Mouse (Mus musculus) macrophage (primary cell): ENCODE data around the gene Cdk5r2. TPM values are rescaled to one million over a fixed set of nuclear protein-coding genes. Genes with fewer than 3 reads are reported as not detected.

Experiments used
- H3K27ac ChIP-seq: fragments of 350-480 bp; formaldehyde crosslinking; 2 replicates; pipeline ENCODE4 v1.9.0; 2021
- H3K36me3 ChIP-seq: fragments of 350-480 bp; formaldehyde crosslinking; 2 replicates; pipeline ENCODE4 v1.9.0; 2021; ENCODE audit errors: inconsistent target
- H3K4me3 ChIP-seq: fragments of 350-480 bp; formaldehyde crosslinking; 2 replicates; pipeline ENCODE4 v1.9.0; 2021; ENCODE audit errors: inconsistent target
- H3K79me2 ChIP-seq: fragments of 350-480 bp; formaldehyde crosslinking; 2 replicates; pipeline ENCODE4 v1.9.0; 2021; ENCODE audit errors: inconsistent target
- WGBS: methylation state at CpG from one replicate; pipeline ENCODE4 v1.1.7; 2026; ENCODE audit warnings: inconsistent platforms; ENCODE audit not compliant: missing documents; 5-methylcytosine and 5-hydroxymethylcytosine counted together
- polyA plus RNA-seq: library from polyadenylated mRNA; stranded (reverse); fragments of 250-400 nt; gene quantifications from 3 replicates; pipeline ENCODE4 v1.2.4, GENCODE M21; 2018; ENCODE audit warnings: inconsistent platforms

Gene Cdk5r2
- polyA plus RNA-seq, 1 experiment from 2014 or later: not detected

DNA sequence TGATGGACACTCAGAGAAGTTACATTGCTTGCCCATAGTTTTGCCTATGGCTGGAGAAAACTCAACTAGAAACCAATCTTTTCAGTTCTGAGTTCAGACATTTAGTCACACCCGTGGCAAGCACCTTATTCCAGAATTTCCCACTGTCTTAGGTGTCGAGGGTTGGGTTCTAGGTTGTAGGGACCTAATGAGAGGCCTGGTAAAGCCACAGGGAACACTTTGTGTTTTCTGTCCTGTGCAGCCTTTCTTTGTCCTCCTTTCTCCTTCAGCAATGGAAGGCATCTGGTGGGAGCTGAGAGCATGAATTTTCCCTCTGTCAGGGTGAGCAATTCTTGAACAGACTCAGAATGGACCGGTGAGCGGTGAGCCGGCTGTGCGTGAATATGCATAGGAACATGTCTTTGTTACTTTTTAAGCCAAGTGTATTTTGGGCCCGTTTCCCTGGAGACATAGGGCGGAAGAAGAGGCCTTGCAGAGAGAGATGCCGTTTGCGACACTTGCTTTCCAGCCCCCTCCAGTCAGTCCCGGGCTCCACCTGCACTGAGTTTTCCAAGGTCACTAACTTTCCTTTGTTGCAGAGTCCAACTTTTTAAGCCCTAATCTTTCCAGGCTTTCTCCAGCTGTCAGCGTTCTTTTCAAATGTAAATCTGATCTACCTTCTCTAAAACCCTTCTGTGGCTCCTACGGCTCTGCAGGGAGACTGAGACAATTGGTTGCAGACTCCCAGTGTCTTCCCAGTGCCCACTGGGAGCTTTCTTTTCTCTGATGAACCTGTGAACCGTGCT, 30.0 kb upstream of the Cdk5r2 start:
- WGBS: 70% methylated on average over 14 of the region's 14 CpGs

GRCm38 (mm10) chr1:74830061-74830460, 24.7 kb upstream of the Cdk5r2 start:
- WGBS: 47% methylated on average over 9 of the region's 9 CpGs
- no peak overlapping the region for H3K4me3 ChIP-seq
- no peaks in the 10 kb centered on the region for H3K79me2 ChIP-seq
- no peaks in the 10 kb centered on the region for H3K36me3 ChIP-seq
- no peak overlapping the region for H3K27ac ChIP-seq

More for the DNA sequence above, 30.0 kb upstream of the Cdk5r2 start:
- Histone ChIP-seq H3K36me3 (no peaks in the 10 kb centered on the region), H3K4me3 (no peak overlapping the region), H3K27ac (no peak overlapping the region), H3K79me2 (no peaks in the 10 kb centered on the region)

- no peak overlapping the region for H3K4me3 ChIP-seq
- WGBS: 96% methylated on average over 3 of the region's 3 CpGs
- no peaks in the 10 kb centered on the region for H3K79me2 ChIP-seq
- no peaks in the 10 kb centered on the region for H3K36me3 ChIP-seq
- no peak overlapping the region for H3K27ac ChIP-seq
Measured at GRCm38 (mm10) chr1:74833255-74833654, 21.5 kb upstream of the Cdk5r2 start.

DNA sequence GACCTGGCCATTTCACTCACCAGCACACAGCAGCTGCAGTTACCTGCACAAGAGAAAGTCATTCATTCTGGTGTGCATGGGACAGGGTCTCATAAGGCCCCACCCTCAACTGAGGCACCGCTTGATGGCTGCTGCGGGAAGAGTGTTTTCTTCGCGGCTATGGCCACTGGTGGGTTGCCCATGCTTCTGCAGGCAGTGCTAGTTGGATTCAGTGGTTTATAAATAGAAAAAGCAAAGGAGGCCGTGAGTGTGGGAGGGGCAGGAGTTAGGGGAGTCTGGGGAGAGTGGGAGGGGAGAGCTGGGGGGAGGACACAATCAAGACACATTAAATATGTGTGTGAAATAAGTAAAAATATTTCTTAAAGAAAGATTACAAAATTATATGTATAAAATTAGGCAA, 11.6 kb upstream of the Cdk5r2 start:
- 85% methylated on average over 5 of the region's 5 CpGs for WGBS
- H3K36me3 ChIP-seq: no peaks in the 10 kb centered on the region
- no peak overlapping the region for H3K27ac ChIP-seq
- no peak overlapping the region for H3K4me3 ChIP-seq
- H3K79me2 ChIP-seq: no peaks in the 10 kb centered on the region

GRCm38 (mm10) chr1:74846341-74846740, 8.4 kb upstream of the Cdk5r2 start:
- no peaks in the 10 kb centered on the region for H3K36me3 ChIP-seq
- 27% methylated on average over 9 of the region's 9 CpGs for WGBS
- H3K4me3 ChIP-seq: no peak overlapping the region
- no peaks in the 10 kb centered on the region for H3K79me2 ChIP-seq
- no peak overlapping the region for H3K27ac ChIP-seq

DNA sequence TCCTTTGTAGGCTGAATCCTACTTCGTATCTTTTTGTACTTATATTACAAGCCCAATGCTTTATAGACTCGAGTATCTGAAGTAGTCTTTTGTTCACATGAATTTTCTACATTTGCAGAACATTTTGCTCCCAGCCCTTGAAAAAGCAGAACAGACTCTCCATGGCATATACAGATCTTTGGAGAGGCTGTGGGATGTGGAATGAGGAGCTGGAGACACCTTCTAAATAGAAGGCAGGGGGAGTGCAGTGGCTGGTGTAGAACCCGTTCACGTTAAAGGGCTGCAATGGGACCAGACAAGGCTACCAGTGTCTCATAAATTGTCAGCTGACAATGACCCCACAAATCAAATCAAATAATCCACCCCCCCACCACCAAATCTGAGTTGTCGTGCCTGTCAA, 5.8 kb upstream of the Cdk5r2 start:
- WGBS: 51% methylated on average over 5 of the region's 5 CpGs
- Histone ChIP-seq H3K36me3 (no peaks in the 10 kb centered on the region), H3K79me2 (no peaks in the 10 kb centered on the region), H3K4me3 (no peak overlapping the region), H3K27ac (no peak overlapping the region)

DNA sequence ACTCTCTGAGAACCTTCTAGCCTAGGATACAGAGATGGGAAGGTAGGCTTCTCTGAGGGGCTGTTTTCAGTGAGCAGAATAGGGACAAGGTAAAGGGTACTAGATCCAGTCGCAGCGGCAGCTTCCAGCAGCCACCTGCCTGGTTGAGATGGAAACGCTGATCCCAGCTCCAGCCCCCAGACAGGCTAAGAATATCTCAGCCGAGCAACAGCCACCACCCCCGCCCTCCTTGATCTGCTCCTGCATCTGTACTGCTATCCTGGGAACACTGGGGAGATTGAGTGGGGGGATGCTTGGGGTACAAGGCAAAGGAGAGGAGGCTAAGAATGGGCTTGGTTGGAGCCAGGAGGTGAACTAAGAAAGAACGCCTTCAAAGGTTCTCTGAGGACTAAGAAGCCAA, 4.5 kb upstream of the Cdk5r2 start:
- Histone ChIP-seq H3K27ac (no peak overlapping the region), H3K79me2 (no peaks in the 10 kb centered on the region), H3K36me3 (no peaks in the 10 kb centered on the region), H3K4me3 (no peak overlapping the region)
- 32% methylated on average over 6 of the region's 6 CpGs for WGBS

GRCm38 (mm10) chr1:74851001-74851775, 3.5 kb upstream of the Cdk5r2 start:
- no peak overlapping the region for H3K27ac ChIP-seq
- 18% methylated on average over 6 of the region's 6 CpGs for WGBS
- H3K36me3 ChIP-seq: no peaks in the 10 kb centered on the region
- H3K4me3 ChIP-seq: no peak overlapping the region
- H3K79me2 ChIP-seq: no peaks in the 10 kb centered on the region

- no peak overlapping the region for H3K27ac ChIP-seq
- H3K4me3 ChIP-seq: no peak overlapping the region
- WGBS: 3% methylated on average over 34 of the region's 48 CpGs
- no peaks in the 10 kb centered on the region for H3K36me3 ChIP-seq
- no peaks in the 10 kb centered on the region for H3K79me2 ChIP-seq
Measured at GRCm38 (mm10) chr1:74855156-74855555, 422 bp downstream of the Cdk5r2 start.

DNA sequence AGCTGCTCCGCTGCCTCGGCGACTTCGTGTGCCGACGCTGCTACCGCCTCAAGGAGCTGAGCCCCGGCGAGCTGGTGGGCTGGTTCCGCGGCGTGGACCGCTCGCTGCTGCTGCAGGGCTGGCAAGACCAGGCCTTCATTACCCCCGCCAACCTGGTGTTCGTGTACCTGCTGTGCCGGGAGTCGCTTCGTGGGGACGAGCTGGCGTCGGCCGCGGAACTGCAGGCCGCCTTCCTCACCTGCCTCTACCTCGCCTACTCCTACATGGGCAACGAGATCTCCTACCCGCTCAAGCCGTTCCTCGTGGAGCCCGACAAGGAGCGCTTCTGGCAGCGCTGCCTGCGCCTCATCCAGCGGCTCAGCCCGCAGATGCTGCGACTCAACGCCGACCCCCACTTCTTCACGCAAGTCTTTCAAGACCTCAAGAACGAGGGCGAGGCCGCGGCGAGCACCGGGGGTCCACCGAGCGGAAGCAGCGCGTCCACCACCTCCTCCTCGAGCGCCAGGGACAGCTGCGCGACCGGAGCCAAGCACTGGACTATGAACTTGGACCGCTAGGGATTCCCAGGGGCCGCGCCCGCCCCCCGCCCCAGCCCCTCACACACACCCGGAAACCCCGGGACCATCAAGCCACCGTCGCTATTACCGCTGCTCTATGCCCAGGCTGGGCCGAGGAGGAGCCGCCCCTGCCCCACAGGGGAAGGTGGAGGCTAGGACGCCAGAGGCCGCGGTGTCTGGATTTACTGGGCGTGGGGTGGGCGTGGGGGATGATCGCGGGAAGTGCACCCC, 1.1 kb downstream of the Cdk5r2 start:
- Histone ChIP-seq H3K79me2 (no peaks in the 10 kb centered on the region), H3K36me3 (no peaks in the 10 kb centered on the region), H3K27ac (no peak overlapping the region), H3K4me3 (no peak overlapping the region)
- 4% methylated on average over 68 of the region's 74 CpGs for whole genome bisulfite sequencing

DNA sequence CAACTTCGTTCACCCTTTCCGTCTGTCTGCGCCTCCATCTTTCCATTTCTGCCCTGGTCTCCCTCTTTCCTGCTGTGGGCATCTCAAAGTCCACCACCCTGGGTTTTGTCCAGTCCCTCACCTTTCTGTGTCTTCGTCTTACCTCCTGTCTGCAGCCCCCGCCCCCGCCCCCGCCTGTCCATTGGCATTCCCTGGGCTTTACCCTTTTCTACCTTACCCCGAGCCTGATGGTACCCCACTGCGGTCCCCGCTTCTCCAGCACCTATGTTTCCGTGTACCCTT, 1.6 kb downstream of the Cdk5r2 start:
- 9% methylated on average over 11 of the region's 11 CpGs for WGBS
- no peaks in the 10 kb centered on the region for H3K79me2 ChIP-seq
- no peaks in the 10 kb centered on the region for H3K36me3 ChIP-seq
- no peak overlapping the region for H3K4me3 ChIP-seq
- H3K27ac ChIP-seq: no peak overlapping the region

- 6% methylated on average over 7 of the region's 7 CpGs for WGBS
- no peaks in the 10 kb centered on the region for H3K36me3 ChIP-seq
- no peaks in the 10 kb centered on the region for H3K79me2 ChIP-seq
- H3K27ac ChIP-seq: no peak overlapping the region
- no peak overlapping the region for H3K4me3 ChIP-seq
Measured at GRCm38 (mm10) chr1:74856791-74857190, 2.1 kb downstream of the Cdk5r2 start.

DNA sequence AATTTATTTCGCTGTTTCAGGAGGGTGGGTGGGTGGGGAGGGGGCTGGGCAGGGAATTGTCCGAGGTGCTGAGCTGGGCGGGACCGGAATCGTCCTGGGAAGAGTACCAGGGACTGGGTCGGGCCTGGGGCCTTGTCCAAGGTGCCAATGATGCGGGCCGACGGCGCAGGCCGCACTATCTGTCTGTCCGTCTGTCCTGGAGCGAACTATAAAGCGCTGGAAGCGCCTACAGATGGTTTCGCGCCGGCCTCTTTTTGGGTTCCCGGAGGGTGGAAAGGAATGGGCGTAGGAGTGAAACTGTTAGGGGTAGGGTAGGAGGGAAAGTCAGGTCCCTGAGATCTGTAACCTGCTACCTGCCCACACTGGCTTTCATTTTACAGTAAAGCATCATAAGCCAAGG, 2.5 kb downstream of the Cdk5r2 start:
- 9% methylated on average over 20 of the region's 20 CpGs for WGBS

DNA sequence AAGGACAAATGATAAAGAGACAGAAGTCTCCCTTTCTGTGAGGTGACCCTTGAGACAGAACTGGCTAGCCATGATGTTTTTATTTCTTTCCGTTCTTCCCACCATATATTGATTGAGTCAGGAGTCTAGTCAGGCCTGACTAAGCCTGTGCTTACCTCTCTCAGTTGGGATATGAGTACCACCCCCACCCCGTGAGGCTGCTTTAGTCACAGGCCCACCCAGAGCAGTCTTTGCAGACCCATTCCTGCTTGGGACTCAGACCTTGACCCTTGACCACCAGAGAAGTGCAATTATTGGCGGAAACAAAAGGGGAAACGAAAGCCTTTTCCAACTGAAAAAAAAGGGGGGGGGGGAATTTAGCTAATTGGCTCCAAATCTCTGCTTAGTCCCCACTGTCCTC, 2.9 kb downstream of the Cdk5r2 start:
- H3K4me3 ChIP-seq: no peak overlapping the region
- WGBS: 18% methylated on average over 4 of the region's 4 CpGs
- no peaks in the 10 kb centered on the region for H3K36me3 ChIP-seq
- no peak overlapping the region for H3K27ac ChIP-seq
- H3K79me2 ChIP-seq: no peaks in the 10 kb centered on the region

More for the DNA sequence above, 2.5 kb downstream of the Cdk5r2 start:
- no peak overlapping the region for H3K4me3 ChIP-seq
- no peak overlapping the region for H3K27ac ChIP-seq
- no peaks in the 10 kb centered on the region for H3K36me3 ChIP-seq
- H3K79me2 ChIP-seq: no peaks in the 10 kb centered on the region
